Mouse (Mus musculus): ENCODE data around the gene Birc5. TPM values are rescaled to one million over a fixed set of nuclear protein-coding genes. Genes with fewer than 3 reads are reported as not detected.

The Birc5 gene
- 10 to 100 TPM in 1 of 2 experiments, 1 to 10 TPM in 1; 1.2 to 11.3 TPM for total RNA-seq (2023)

DNA sequence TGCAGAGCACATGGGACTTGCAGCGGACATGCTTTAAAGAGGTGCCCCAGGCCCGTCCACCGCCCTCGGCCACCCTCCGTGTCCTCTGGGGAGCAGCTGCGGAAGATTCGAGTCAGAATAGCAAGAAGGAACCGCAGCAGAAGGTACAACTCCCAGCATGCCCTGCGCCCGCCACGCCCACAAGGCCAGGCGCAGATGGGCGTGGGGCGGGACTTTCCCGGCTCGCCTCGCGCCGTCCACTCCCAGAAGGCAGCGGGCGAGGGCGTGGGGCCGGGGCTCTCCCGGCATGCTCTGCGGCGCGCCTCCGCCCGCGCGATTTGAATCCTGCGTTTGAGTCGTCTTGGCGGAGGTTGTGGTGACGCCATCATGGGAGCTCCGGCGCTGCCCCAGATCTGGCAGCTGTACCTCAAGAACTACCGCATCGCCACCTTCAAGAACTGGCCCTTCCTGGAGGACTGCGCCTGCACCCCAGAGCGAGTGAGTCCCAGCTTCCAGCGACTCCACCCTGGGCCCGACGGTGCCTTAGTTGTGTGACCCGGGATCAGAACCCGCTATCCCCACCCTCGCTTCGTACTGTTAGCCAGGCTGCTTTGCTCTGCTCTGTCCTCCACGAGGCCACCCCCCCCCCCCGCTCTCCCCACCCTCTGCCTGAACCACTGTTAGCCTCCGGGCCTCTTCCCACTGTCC, at the start of gene Birc5:
Gene Birc5 (plus strand): TSS at position 267 of the 687 bp plus-strand sequence.

GRCm38 (mm10) chr11:117809407-117810311, 39.4 kb upstream of the Birc5 start, which contains the start of the genes Gm20708 and Syngr2:
TSS of gene Gm20708 (plus strand) at chr11:117809668.
TSS of gene Syngr2 (plus strand) at chr11:117809668.

GRCm38 (mm10) chr11:117825333-117826101, 23.5 kb upstream of the Birc5 start, which contains the start of the genes Afmid and Tk1:
TSS of gene Afmid (plus strand) at chr11:117825924.
TSS of gene Tk1 (minus strand) at chr11:117826092.

GRCm38 (mm10) chr11:117860601-117861000, 11.6 kb downstream of the Birc5 start, which contains the start of gene Tmem235:
TSS of gene Tmem235 (plus strand) at chr11:117860752.

GRCm38 (mm10) chr11:117872861-117873608, 24.0 kb downstream of the Birc5 start, which contains the start of gene Tha1:
TSS of gene Tha1 (minus strand) at chr11:117873481.

Other genes with a start within 250 kb of the Birc5 start
- gene Tnrc6c, start 195.0 kb upstream of the Birc5 start, total RNA-seq (2023) = 100 to 1,000 TPM; 106 to 110 TPM
- 100 to 1,000 TPM in 1 of 2 experiments, 10 to 100 TPM in 1; 100.0 to 117 TPM for gene Tmc8, start 67.2 kb upstream of the Birc5 start, total RNA-seq (2023)
- 100 to 1,000 TPM; 268 to 274 TPM for gene Tmc6, start 67.1 kb upstream of the Birc5 start, total RNA-seq (2023)
- not detected for gene 6030468B19Rik, start 51.6 kb upstream of the Birc5 start, total RNA-seq (2023)
- 10 to 100 TPM in 1 of 2 experiments, under 1 TPM in 1; 0.98 to 10.1 TPM for gene Gm20708, start 39.6 kb upstream of the Birc5 start, total RNA-seq (2023)
- 10 to 100 TPM; 48.9 to 50.1 TPM for gene Syngr2, start 39.6 kb upstream of the Birc5 start, total RNA-seq (2023)
- 10 to 100 TPM; 15.5 to 23.1 TPM for gene Afmid, start 23.3 kb upstream of the Birc5 start, total RNA-seq (2023)
- gene Tk1, start 23.2 kb upstream of the Birc5 start, total RNA-seq (2023) = 10 to 100 TPM in 1 of 2 experiments, 1 to 10 TPM in 1; 3.6 to 10.5 TPM
- gene Tmem235, start 11.5 kb downstream of the Birc5 start, total RNA-seq (2023) = not detected
- gene Tha1, start 24.2 kb downstream of the Birc5 start, total RNA-seq (2023) = 10 to 100 TPM; 10.8 TPM
- gene Socs3, start 120.8 kb downstream of the Birc5 start, total RNA-seq (2023) = 10 to 100 TPM; 65.4 to 69.4 TPM
- 10 to 100 TPM; 56.0 to 58.6 TPM for gene Pgs1, start 137.0 kb downstream of the Birc5 start, total RNA-seq (2023)